Mouse (Mus musculus) megakaryocyte-erythroid progenitor cell, adult 5-6 weeks (primary cell): Measurements from ENCODE around the gene Tmem143. TPM values are rescaled to one million over a fixed set of nuclear protein-coding genes. Genes with fewer than 3 reads are reported as not detected.
"Not testable (repeated sequence)": the region's sequence is repeated elsewhere in the genome, so short reads cannot be mapped to it uniquely, and the experiment has no call there.

ENCODE experiments used
- ATAC-seq: replicated peaks from 2 replicates; pipeline ENCODE4 v1.8.0; 2016; ENCODE audit warnings: mild to moderate bottlenecking, inconsistent platforms; ENCODE audit not compliant: severe bottlenecking, poor library complexity, low FRiP score, low TSS enrichment
- total RNA-seq, 2 experiments: library from RNA; stranded (forward) in 1 of 2; stranded (reverse) in 1 of 2; fragments of 200-1000, 215-1000 nt in 1 of 2; fragments of >200 nt in 1 of 2; fragmentation: Nextera tagmentation in 1 of 2; gene quantifications; 2 replicates each; pipeline ENCODE4 v1.2.3; 2014 to 2017

Gene Tmem143
- total RNA-seq, 2 experiments from 2014 or later = 9.1 to 11.3 TPM

- no peak for ATAC-seq
Measured at GRCm38 (mm10) chr7:45880531-45880930, 16.2 kb upstream of the Tmem143 start.

GRCm38 (mm10) chr7:45881011-45881410 is 15.7 kb upstream of the Tmem143 start:
- ATAC-seq = no peak

- ATAC-seq = no peak
Measured at GRCm38 (mm10) chr7:45887246-45887645, 9.5 kb upstream of the Tmem143 start.

- no peak for ATAC-seq
Measured at GRCm38 (mm10) chr7:45892651-45893050, 4.1 kb upstream of the Tmem143 start.

GRCm38 (mm10) chr7:45895931-45896516 is 717 bp upstream of the Tmem143 start:
- ATAC-seq = peak; percentile 15

- ATAC-seq = peak; percentile 55
Measured at GRCm38 (mm10) chr7:45897258-45897757, 567 bp downstream of the Tmem143 start.

- not testable (repeated sequence) for ATAC-seq
Measured at GRCm38 (mm10) chr7:45898125-45898524, 1.4 kb downstream of the Tmem143 start.

GRCm38 (mm10) chr7:45901562-45901961 is 4.8 kb downstream of the Tmem143 start:
- peak; percentile 80 for ATAC-seq

GRCm38 (mm10) chr7:45902481-45903002 is 5.8 kb downstream of the Tmem143 start:
- ATAC-seq = no peak

- ATAC-seq = no peak
Measured at GRCm38 (mm10) chr7:45906622-45907021, 9.9 kb downstream of the Tmem143 start.

GRCm38 (mm10) chr7:45908384-45908783 is 11.6 kb downstream of the Tmem143 start:
- ATAC-seq = no peak

- ATAC-seq = no peak
Measured at GRCm38 (mm10) chr7:45909145-45909544, 12.4 kb downstream of the Tmem143 start.

- ATAC-seq = no peak
Measured at GRCm38 (mm10) chr7:45914067-45914466, 17.3 kb downstream of the Tmem143 start.

- ATAC-seq = no peak
Measured at GRCm38 (mm10) chr7:45915011-45915410, 18.3 kb downstream of the Tmem143 start.

GRCm38 (mm10) chr7:45916056-45917003 is 19.6 kb downstream of the Tmem143 start:
- ATAC-seq = peak; percentile 82

- no peak for ATAC-seq
Measured at GRCm38 (mm10) chr7:45917004-45917704, 20.4 kb downstream of the Tmem143 start.

- no peak for ATAC-seq
Measured at GRCm38 (mm10) chr7:45917926-45918325, 21.2 kb downstream of the Tmem143 start.

- no peak for ATAC-seq
Measured at GRCm38 (mm10) chr7:45919083-45919671, 22.4 kb downstream of the Tmem143 start.

- no peak for ATAC-seq
Measured at GRCm38 (mm10) chr7:45919761-45920160, 23.0 kb downstream of the Tmem143 start.
